Mouse (Mus musculus) neural tube, embryonic 10.5 days (tissue): ENCODE results near the gene Pom121.
A peak's percentile ranks its signal among the peaks of the same experiment; 100 is the strongest.

ENCODE experiments used
- DNase-seq: peaks from one replicate; pipeline ENCODE4 v3.0.0-alpha.2; 2017; ENCODE audit warnings: low spot score; ENCODE audit errors: extremely low spot score

Pom121 gene

DNA sequence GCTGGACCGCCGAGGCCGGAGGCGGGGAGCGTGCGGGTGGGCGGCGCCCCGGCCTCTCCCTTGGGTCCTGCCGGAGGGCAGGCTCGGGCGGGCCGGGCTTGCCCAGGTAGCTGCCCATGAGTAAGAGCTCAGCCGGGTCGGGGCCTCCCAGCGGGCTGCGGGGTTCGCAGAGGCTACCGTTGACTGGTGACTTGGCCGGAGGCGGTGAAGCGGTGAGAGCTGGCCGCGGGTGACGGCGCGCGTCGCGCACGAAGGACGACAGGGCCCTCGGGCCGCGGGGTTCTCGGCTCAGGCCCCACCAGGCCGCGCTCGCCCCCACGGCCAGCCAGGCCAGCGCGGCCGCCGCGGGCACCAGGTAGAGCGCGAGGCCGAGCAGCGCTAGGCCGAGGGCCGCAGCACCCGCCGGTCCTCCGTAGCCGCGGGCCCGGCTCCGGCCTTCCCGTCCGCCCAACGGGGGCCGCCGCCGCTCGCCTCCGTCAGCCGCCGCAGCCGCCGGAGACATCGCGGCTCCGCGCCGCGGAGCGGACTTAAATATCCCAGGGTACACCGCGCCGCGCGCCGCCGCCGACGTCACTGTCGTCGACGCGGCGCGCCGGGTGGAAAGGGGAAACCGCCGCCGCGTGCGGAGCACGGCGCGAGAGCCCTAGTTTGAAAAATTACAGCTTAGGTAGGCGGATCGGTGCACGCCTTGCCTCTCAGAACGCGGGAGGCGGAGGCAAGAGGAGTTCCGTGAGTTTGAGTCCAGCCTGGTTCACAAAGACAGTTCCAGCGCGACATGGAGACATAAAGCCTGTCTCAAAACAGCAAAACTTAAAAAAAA is at the start of gene Pom121:
TSS of gene Pom121 (minus strand) at position 543 of the 820 bp plus-strand sequence.
- peak; percentile 84 for DNase-seq

DNA sequence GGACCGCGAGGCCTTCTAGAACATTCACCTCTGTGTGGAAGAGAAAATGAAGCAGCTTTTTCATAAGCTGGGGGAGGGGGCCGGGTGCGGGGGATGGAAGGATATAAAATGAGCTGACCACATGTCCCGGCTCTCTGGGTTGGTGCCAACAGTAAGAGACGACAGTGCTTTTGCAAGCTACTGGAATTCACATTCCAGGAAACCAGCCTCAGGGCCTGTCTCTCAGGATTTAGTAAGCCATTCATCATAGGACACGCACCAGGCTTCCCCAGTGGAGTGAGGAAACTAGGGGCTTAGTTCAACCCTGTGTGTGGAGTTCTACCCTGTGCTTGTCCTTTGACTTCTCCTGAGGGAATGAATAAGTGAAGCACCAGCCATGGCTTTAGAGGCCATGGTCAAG is 48.1 kb upstream of the Pom121 start:
- no peak for DNase-seq

DNA sequence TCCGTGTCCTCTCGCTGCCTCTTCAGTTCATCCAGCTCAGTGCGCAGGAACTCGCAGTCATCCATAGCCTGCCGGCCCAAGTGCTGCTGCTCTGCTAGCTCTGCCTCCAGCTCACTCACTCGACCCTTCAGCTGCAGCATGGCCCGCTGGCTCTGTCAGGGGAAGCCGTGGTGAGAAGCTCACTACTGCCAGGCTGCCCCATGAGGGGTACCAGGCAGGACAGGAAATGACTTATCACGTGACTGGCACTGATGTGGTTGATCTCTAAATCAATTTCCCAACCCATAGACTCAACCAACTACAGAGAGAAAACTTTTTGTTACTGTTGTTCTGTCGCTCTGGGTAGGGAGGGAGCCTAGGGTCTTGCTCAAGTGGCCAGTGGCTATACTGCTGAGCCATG is 40.7 kb upstream of the Pom121 start:
- DNase-seq, result no peak

DNA sequence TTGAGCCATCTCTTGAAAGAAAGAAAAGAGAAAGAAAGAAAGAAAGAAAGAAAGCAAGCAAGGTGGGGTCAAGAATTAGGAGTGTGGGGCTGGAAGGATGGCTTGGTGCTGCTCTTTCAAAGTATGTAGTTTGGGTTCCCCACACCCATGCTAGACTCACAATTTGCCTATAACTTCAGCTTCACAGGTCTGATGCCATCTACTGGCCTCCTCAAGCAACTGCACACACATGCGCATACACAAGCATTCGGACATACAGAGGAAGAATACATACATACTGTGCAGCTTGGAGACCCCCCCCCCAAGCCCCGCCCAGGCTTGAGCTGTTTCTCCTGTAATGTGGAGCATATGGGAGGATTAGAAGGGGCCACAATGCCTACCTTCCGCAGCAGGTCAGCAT is 39.5 kb upstream of the Pom121 start:
- DNase-seq, result no peak

DNA sequence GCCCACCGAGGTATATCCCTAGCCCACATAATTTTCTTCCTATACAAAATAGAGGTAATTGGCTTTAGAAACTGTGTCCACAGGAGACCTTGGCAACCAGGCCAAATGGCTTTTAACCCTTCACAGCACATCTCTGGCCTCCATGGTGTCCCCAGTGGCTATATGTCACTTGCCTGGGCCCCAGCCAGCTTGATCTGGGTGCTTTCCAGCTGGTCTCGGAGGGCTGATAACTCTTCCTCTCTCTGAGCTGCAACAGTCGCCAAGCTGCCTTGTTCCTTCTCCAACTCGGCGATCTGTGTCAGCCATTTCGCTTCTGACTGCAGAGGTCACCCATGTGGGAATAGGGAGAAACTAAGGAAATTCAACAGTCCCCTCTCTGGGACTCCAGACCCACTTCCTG is 36.8 kb upstream of the Pom121 start:
- DNase-seq, result no peak

DNA sequence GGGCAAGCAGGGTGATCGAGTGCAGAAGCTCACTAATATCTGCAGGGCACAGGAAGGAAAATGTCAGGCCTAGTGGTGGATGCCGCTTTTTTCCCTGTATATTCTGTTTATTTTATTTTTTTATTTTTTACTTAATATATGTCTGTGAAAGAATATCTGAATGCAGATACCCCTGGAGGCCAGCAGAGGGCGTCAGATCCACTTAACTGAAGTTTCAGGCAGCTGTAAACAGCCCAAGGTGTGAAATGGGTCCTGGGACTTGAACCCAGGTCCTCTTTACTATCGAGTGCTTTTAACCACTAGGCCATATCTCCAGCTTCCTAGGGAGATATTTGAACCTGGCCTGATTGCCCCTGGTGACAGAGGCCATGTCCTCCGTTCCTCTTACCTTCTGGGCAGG is 34.4 kb upstream of the Pom121 start:
- DNase-seq, result no peak

DNA sequence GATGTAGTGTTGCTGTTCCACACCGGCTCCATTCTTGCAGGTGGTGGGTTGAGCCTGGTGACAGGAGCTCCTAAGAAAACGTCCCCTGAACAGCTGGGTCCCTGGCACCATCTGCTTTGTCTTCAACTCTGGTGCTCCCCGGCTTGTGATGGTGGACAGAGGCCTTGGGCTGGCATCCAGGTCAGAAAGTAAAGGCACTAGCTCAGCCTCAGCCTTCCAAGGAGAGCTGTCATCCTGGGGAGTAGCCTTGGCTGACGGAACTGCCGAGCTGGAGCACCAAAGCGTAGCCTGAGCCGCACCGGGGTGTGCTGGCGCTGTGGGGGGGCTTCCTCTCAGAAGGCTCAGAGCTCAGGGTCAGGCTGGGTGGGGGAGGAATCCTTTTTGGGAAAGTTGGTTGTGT is 15.9 kb upstream of the Pom121 start:
- DNase-seq, result no peak

DNA sequence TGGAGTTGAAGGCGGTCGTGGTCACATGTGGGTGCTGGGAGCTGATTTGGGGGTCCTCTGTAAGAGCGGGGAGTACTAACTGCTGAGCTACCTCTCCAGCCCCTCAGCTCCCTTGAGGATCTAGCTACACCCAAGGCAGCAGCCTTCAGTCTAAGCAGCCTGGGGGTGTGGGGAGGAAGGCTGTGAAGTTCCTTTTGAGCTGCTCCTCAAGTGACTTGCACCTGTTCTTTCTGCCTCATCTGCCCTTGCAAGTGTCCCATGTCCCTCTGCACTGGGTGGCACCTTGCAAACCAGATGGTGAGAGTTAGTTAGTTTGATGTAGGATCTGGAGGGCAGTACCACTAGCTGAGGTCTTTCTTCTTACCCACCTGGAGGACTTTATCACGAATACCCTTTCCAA is 13.8 kb upstream of the Pom121 start:
- no peak for DNase-seq

DNA sequence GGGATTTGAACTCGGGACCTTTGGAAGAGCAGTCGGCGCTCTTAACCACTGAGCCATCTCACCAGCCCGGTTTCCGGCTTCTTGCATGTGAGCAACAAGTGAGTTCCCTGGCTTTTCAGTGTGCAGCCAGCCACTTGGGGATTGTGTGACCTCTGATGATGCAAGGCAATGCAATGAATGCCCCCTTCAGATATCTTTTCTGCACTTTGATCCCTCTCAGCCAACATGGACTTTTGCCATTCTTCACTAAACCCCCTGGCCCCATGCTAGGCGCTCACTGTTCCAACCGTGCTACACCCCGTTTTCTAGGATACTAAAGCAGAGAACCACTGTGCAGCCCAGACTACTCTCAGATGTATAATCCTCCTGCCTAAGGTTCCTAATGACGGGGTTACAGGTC is 11.1 kb upstream of the Pom121 start:
- DNase-seq, result no peak

DNA sequence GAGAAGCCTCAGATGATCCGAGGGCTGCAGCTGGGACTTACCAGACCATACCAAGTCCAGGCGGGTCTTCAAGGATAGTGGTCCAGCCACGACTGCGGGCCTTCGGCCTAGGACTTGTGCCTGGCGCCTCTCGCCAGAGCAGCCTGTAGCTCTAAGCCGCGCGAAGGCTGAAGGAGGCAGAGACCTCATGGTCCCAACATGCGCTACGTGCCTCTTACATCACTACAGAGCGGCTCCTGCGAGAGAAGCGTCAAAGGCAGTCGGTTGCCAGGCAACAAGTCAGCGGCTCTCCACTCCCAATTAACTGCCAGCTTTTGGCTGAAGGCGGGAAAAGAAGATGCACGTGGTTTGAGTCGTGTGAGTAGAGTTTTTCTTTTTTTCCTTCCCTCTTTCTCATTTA is 10.3 kb upstream of the Pom121 start:
- DNase-seq, result peak; percentile 34

DNA sequence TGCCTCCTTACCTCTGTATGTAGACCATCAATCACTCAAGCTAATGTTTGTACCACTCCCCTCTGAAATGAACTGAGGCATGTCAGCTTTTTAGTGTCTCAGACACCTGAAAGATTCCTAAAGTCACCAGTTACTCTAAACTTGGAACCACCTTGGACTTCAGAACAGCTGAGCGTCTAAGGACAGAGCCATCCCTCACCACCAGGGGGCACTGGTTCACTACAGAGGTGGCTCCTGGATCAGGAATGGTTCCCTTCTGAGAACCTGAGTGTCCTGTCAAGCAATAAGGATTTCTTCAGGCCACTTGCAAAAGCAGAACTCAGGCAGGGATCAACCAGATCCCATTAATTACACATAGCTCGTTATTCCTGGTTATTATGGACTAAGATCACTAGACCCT is 5.9 kb upstream of the Pom121 start:
- DNase-seq, result peak; percentile 81

DNA sequence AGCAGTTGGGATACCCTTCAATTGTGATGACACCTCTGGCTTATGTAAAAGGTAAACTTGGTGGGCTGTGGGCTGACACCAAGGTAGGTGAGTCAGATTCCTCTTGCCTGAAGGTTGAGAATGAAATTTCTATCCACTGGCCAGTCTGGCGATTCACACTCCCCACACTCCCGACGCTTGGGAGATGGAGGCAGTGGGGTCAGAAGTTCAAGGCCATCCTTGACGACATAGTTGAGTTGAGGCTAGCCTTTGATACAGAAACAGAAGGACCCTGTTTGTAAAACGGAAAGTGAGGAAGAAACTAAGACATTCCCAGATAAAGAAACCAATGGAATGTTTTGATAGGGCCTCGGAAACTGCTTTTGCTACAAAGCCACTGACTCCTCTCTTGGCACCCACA is 5.0 kb upstream of the Pom121 start:
- no peak for DNase-seq

DNA sequence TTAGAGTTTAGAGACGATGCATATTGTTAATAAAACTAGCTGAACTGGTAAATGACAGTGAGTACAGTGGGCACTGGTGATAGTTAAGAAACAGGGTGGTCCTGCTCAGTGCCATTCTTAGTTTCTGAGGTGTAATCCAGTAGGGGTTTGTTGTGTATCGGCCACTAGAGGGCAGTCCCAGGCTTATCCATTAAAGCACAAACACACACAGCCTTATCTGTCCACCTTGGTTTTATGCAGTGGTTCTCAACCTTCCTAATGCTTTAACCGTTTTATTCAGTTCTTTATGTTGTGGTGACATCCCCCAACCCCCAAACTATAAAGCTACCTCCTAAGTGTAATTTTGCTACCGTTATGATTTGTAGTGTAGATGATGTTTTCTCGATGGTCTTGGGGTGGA is 1.5 kb upstream of the Pom121 start:
- no peak for DNase-seq

DNA sequence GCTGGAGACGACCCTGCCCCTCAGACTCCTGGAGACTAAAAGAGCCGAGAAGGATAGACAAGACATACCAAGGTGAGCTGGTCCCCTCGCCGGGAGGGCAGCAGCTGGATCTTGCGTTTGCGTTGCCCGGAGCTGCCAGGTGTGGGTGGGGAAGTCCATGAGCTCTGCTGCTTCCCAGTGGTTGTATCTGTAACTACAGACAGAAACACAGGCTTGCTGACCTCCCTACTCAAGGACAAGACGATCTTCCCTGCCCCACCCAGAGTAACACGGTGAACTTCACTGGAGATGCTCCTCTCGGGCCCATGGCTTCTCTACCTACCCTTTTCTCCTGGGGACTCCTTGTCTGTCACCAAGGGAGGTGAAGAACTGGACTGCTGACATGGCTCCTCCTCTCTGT is 10.6 kb downstream of the Pom121 start:
- no peak for DNase-seq

DNA sequence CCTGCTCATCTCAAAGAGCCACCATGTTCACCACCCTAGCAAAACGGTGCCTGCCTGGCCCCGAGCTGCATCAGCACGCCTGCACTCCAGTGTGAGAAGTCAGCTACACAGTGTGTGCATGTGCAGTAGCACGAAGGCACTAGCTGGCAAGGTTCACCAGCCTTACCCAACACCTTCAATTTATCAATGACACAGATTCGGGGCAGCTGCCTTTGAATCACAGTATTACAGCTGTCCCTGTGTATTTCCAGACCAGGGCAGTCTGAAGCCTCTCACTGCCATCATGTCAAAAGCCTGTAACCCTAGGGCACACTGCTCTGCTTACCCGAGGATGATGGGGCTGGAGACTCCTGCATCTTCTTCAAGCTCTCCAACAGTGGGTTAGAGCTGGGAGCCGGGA is 11.6 kb downstream of the Pom121 start:
- DNase-seq, result no peak

DNA sequence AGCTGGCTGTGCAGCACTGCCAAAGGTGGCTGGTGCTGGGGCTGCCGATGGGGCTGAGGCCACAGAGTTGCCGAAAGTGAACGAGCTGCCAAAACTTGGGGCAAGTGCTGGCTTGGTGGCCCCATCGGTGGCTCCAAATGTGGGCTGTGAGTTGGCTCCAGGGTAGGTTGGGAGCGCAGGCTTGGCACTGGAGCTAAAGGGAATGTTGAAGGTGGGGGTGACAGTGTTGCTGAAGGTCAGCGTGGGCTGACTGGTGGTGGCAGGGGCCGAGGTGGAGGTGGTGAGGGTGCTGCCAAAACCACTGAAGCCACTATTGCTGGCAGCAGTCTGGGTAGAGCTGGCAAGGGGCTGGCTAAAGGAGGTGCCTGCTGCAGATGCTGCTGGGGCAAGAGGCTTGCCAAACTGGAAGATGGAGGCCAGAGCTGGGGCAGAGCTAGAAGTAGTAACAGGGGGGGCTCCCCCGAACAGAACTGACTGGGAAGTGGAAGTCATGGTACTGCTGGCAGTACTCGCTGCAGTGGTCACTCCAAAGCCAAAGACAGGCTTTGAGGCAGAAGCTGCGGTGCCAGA is 12.9 kb downstream of the Pom121 start:
- no peak for DNase-seq

DNA sequence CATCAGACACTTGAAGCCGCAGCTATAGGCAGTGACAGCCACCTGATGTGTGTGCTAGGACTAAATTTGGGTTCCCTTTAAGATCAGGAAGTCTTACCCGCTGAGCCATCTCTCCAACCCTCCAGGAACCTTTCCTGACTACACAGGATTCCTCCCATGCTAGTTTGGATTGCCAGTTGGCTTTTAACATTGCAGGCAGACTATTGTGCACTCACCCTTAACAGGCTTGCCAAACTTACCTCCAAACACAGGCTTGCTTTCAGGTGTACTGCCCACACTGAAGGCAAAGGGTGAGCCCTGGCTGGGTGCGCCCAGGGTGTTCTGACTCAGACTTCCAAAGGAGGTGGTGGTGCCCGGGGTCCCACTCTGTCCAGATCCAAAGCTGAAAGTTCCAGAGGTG is 13.7 kb downstream of the Pom121 start:
- DNase-seq, result no peak

DNA sequence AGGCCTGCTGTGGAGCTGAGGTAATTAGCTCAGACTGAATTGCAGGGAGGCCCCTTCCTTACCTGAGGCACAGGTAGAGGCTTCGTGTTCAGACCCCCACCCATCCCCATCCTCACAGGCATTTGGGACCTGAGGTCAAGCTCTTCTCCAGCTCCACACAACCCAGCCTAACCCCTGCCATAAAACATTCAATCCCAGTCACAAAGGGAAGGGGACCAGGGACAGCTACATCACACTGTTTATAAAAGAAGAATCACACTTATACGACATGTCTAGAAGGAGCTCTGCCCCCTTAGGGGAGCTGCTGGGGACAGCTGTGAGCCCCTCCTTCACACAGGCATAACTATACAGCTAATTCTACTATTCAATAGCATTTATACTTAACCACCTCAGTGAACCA is 18.0 kb downstream of the Pom121 start:
- DNase-seq, result no peak

DNA sequence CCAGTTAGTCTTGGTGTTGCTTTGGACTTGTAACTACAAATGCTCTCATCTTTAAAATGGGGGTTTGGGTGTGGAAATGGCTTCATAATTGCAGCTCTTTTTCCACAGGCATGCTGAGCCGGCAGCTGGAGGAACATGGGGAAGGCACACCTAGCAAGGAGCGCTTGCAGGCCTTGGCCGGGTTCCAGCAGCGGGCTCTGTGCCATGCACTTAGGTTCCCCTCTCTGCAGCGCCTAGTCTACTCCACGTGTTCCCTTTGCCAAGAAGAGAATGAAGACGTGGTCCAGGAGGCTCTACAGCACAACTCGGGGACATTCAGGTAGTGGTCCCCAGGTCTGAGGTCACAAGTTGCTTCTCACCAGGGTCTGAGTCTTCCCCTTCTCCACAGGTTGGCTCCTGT is 19.2 kb downstream of the Pom121 start:
- DNase-seq, result no peak

DNA sequence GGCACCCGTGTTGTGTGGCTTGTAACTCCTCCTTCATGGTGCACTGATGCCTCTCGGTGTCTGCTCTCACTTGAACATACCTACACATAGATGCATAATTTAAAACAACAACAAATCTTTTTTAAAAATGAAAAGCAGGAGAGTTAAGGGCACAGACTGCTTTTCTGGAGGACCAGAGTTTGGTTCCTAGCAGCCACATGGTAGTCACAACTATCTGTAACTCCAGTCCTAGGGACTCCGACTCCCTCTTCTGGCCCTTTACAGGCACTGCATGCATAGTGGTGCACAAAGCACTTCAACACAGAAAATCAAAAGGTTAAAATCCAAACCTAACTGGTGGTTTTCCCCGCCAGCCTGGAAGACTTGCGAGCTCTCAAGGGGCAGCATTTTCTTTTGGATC is 20.7 kb downstream of the Pom121 start:
- DNase-seq, result no peak

DNA sequence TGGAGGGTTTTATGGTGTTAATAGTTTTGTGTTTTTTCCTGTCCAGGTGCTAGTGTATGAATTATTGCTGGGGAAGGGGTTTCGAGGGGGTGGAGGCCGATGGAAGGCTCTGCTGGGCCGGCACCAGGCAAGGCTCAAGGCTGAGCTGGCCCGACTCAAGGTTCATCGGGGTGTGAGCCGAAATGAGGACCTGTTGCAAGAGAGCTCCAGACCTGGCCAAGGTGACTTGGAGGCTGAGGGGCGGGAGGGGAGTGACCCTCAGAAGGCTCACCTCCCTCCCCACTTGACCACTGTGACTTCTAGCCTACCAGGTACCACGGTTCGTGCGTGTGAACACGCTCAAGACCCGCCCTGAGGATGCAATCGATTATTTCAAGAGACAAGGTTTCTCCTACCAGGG is 23.2 kb downstream of the Pom121 start:
- DNase-seq, result no peak

DNA sequence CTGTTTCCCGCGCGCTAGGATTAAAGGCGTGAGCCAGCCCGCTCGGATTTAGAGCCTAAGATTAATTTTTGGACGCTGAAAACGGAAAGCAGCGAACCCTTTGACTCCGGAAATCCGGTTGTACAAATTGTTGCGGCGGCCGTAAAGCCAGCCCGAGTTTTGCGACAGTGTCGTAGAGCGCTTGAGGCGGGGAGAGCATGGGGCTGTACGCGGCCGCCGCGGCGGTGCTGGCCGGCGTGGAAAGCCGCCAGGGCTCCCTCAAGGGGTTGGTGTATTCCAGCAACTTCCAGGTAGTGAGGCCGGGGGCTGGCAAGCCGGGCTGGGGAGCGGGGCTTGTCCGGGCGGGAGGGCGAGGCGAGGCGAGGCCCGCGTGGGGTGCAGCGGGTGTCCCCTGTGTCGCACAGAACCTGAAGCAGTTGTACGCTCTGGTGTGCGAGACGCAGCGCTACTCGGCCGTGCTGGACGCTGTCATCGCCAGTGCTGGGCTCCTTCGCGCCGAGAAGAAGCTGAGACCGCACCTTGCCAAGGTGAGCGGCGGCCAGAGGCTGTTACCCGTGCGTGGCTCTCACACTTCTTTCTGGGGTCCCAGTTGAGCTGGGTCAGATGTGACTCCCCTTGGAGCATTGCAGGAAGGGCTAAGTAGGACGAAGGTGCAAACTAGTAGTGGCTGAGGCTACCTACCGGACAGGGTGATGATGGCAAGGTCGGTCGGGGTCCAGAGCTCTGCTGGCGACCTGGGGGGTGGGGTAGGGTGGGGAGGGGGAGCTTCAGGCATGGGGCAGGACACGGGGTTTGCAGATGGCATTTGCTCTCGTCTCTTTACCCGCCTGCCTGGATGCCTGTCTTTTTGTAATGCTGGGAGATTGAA is 24.3 kb downstream of the Pom121 start, which contains the start of gene Nsun5:
TSS of gene Nsun5 (plus strand) at position 167 of the 868 bp plus-strand sequence.
- DNase-seq, result peak; percentile 97
